Mouse (Mus musculus): ENCODE results near the gene Cfap161. TPM values are rescaled to one million over a fixed set of nuclear protein-coding genes. Genes with fewer than 3 reads are reported as not detected.

Cfap161 gene
- total RNA-seq, 2 experiments from 2014 or later = not detected

- DNase-seq (ENCODE audit: low spot score) = peak; percentile 39
These were observed 7.8 kb upstream of the Cfap161 start for GRCm38 (mm10) chr7:83802509-83802908.

GRCm38 (mm10) chr7:83802007-83802406 is 7.3 kb upstream of the Cfap161 start:
- DNase-seq (ENCODE audit: low spot score) = no peak

- DNase-seq (ENCODE audit: low spot score) = no peak
These were observed 6.8 kb upstream of the Cfap161 start for GRCm38 (mm10) chr7:83801483-83801875.

DNA sequence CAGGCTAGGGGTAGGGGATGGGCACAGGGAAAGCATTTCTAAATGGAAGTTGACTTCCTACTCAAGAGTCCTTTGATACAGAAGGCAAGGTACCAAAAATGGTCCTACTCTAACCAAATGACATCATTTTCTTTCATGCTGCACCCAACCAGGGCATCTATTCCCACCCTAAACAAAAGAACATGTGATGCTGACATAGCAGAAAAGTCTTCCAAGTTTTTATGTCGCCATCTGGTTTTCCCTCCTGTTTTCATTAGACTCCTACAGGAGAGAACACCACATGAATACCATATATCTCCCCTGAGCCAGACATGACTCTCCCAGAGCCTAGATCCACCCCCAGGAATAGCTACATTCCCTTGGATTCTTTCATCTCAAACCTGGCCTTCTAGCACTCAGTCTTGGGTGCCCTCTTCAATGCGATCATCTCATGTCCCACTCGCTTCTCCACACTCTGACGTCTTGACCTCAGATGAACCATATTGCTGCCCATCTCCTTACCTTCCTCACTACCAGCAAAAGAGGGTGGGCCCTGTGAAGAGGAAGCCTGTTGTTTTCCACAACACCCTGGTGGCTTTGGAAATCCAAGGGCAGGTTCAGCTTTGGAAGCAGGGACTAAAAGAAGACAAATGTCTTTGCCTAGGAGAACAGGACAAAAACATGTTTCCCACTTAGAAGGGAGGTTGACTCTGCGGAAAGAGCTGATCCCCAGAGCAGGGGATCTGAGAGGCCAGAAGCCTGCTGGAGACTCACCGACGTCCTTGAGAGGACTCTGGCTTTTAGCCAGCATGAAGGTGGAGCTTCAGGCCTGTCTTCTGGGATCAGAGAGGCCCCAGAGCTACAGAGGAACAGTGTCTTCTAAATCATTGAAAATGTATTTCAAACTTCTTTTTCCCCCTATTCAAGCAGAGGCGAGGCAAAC is 6.1 kb upstream of the Cfap161 start:
- DNase-seq (ENCODE audit: low spot score) = no peak

DNA sequence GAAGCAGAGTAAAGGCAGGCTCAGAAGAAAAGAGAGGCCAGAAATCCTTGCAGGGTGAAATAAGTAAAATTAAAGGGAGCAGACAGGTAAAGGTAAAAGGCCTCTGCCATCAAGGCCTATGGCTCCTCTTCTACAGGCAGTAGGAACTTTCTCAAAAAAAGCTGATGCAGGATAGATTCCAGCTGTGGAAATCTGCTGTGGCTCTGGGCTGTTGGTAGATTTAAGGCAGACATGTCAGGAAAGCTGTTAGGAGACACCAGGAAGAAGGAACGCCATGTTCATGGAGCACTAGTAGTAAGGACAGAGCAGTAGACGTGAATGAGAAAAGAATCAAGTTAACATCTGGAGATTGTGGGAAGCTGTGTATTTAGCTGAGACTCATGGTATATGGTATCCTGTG is 5.4 kb upstream of the Cfap161 start:
- DNase-seq (ENCODE audit: low spot score) = no peak

DNA sequence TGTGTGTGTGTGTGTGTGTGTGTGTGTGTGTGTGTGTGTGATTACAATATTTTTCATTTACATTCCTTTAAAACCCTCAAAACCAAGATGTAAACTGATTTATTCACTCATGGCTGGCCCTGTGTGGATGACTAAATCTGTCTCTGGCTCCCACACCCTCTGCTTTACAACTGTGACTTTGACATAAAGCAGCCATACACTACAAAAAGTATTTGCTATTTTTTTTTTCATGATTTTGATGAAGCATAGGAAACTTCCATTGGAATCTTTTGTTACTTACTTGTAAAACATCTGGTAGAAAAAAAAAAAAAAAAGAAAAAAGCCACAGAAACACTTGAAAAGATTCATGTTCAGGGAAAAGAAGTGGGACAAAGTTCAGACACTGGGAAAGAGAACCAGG is 3.3 kb upstream of the Cfap161 start:
- DNase-seq (ENCODE audit: low spot score) = no peak

GRCm38 (mm10) chr7:83796177-83796576 is 1.5 kb upstream of the Cfap161 start:
- no peak for DNase-seq (ENCODE audit: low spot score)

- DNase-seq (ENCODE audit: low spot score) = no peak
These were observed 535 bp downstream of the Cfap161 start for GRCm38 (mm10) chr7:83794006-83794683.

GRCm38 (mm10) chr7:83780881-83781280 is 13.8 kb downstream of the Cfap161 start:
- no peak for DNase-seq (ENCODE audit: low spot score)

DNA sequence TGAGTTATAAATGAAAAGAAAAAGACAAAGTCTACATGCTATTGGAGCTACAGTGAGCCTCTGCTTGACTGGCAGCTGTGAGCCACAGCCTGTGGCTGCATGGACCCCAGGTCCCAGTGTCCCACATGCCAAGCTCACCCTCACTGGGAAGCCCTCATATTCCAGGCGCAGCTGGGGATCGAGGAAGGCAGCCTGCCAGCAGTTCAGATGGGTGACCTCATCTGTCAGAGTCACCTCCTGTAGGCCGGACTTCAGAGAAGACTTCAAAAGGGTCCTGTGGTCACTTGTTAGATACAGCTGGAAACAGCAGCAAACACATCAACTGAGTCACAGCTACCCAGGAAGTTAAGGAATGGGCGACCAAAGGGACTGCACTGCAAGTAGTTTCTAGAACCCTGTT is 14.7 kb downstream of the Cfap161 start:
- DNase-seq (ENCODE audit: low spot score) = no peak

DNA sequence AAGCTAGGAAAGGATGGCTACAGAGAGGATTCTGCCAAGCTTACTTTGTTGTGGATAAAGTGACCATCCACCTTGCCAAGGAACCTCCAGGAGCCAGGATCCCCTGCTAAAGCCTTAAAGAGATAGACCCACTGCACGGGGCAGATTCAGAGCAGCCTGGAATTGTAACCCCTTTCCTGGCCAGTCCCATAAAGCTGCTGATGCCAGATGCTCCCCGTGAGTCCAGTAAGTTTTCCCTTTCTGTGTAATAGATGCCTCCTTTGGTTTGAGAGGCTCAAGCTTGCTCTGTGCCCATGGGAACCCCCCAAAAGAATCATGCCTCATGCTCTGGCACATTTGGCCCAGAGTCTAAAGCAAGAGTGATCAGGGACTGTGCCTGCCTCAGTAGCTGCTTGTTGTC is 15.7 kb downstream of the Cfap161 start:
- no peak for DNase-seq (ENCODE audit: low spot score)

DNA sequence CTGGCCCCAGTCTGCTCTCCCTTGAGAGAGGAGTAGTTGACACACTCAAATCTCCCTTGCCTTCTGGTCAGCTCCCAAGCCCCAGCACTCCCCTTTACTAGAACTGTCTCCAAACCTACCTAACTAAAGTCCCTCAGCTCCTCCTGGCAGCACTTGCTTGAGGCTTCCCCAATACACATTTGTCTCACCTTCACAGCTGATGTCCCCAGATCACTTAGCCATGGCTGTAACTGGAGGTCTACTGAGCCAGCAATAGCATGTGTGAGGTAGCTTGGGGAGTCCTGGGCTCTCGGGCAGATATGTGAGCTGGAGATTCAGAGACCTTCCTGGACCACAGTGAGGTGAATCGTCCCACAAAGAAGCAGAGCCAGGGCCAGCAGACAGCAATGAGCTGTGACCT is 16.2 kb downstream of the Cfap161 start:
- DNase-seq (ENCODE audit: low spot score) = no peak

- DNase-seq (ENCODE audit: low spot score) = peak; percentile 30
These were observed 20.0 kb downstream of the Cfap161 start for GRCm38 (mm10) chr7:83774721-83775120.

GRCm38 (mm10) chr7:83763674-83764073 is 31.0 kb downstream of the Cfap161 start:
- peak; percentile 30 for DNase-seq (ENCODE audit: low spot score)

DNA sequence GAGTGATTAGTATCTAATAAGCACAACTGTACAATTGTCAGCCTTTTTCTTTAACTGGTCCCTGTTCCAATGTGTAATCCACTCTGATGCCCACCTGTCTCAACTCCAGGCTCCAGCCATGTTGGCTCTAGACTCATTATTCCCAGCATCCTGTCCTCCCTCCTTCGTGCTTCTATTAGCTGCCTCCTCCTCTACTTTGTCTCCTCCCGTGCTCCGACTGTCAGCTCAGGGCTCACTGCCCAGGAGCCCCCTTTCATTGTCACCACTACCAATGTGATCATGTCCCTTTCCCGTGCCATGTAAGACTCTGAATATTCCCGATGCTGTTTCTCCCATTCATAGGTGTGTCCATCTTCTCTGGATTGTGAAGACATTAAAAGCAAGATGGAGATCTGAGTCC is 32.3 kb downstream of the Cfap161 start:
- DNase-seq (ENCODE audit: low spot score) = no peak

GRCm38 (mm10) chr7:83751055-83751454 is 43.6 kb downstream of the Cfap161 start:
- no peak for DNase-seq (ENCODE audit: low spot score)

DNA sequence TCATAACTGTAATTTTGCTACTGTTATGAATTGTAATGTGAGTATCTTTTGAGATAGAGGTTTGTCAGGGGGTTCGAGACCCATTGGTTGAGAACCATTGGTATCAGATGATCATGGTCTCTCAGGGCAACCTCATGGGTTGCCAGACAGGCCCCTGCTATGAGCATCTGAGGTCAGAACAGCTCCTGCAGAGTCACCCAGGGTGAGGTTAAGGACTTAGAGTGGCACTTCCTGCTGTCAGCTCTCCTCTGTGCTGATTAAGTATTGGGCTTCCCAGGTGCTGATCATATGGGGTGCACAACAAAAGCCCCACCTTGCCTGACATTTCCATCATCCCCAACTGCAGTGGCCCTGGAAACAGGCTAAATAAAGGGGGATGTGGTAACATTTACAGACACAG is 46.3 kb downstream of the Cfap161 start:
- no peak for DNase-seq (ENCODE audit: low spot score)

DNA sequence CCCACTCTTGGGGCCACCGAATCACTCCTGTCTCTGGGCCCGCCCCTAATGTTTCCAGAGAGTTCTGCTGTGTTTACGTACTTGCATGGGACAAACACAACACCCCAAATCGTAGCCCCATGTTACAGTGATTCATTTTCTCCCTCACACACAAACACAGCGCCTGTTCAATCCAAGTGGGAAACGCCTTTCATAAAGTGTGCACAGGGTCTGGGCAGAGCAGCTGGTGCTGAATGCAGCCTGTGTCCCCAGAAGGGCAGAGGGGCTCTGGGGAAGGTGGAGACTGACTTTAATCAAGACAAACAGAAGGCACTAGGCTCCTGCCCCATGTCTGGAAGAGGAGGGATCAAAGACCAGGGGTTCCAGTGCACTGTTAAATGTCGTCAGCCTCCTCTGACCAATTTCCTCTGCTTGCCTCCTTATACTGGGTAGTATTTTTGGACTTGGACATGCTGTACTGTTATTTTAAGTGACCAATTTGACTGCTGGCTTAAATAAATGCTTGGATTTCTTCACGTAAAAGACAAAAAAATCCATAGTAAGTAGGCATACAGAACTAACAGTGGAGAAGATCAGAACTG is 48.5 kb downstream of the Cfap161 start:
- no peak for DNase-seq (ENCODE audit: low spot score)

GRCm38 (mm10) chr7:83745413-83746106 is 49.1 kb downstream of the Cfap161 start, which contains the start of gene Il16:
Il16 (minus strand) TSS chr7:83745726.
- DNase-seq (ENCODE audit: low spot score) = no peak

DNA sequence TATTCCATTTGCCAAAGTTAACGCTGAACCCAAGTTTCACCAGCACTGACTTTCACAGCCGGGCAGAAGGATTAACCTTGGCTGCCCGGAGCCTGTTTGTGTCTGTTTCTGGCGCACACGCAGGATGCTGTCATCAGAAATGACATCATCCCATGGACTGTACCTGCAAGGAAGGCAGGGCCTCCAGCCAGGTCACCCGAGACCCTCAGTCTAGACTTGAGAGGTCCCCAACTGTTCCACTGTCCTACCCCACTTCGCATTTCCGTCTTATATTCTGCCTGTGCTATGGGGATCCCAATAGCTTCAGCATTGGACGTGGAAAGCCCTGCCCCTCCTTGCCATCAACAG is 49.6 kb downstream of the Cfap161 start:
- DNase-seq (ENCODE audit: low spot score) = no peak

DNA sequence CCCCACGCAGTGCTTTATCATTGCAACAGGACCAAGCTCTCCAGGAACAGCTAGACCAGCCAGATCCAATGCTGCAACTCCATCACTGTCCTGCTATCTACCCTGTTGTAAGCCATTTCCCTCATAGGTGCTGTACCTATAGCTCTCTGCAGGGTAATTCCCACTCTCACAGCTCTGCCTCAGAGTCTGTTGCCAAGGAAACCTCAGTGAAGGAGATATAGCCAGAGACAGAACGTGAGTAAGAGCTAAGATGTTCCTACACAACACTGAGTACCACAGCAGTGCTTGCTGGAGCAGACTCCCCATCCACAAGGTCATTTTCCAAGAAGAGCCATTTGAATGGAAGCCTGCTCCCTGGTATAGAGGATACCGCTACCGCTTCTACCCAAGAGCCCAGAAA is 50.4 kb downstream of the Cfap161 start:
- DNase-seq (ENCODE audit: low spot score) = no peak

GRCm38 (mm10) chr7:83742690-83743089 is 52.0 kb downstream of the Cfap161 start:
- DNase-seq (ENCODE audit: low spot score) = no peak
